Mouse (Mus musculus) spleen, postnatal 4 days (tissue): ENCODE measurements around the gene Dnah14.

Experiments
- DNase-seq, 2 experiments: peaks; one replicate each; pipeline ENCODE4 v3.0.0; 2022; ENCODE audit warnings: low spot score in 2 of 2

Dnah14 gene

GRCm38 (mm10) chr1:181599376-181599775, 23.0 kb downstream of the Dnah14 start:
- DNase-seq, result no peak

DNA sequence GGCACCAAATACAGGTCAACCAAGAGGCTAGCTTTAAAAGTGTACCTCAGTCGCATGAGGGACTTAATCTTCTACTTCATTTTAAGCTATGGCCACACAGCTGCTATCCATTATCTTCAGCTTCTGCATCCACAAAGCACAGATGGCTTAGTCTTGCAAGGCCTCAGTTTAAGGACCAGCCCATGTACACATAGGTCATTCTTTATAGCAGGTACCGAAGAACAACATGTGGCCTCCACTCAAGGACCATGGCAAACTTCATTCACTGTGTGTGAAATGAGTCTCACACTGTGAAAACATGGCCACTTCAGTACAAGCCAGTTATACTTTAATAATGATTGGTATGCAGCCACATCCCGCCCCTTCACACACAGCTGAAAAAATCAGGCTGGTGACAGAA, 34.8 kb downstream of the Dnah14 start:
- DNase-seq, result no peak

GRCm38 (mm10) chr1:181615866-181616491, 39.6 kb downstream of the Dnah14 start:
- DNase-seq, result peak; percentile 49 to 73

DNA sequence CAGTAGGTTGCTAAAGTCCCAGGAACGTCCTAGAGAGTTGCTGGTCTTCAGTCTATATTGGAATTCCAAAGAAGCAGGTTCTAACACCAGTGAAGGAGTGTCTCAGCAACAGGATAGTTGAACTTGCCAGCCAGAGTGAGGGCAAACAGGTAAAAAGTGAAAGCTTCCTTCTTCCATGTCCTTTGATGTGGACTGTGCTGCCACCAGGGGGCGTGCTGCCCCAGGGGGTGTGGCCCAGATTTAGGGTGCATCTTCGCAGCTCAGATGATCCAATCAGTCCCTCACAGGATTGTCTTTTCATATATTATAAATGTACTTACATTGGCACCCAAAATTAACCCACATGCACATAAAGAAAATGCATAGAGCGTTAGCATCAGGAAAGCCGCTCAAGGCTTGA, 41.0 kb downstream of the Dnah14 start:
- DNase-seq, result peak in 1 of 2 experiments; percentile 74

DNA sequence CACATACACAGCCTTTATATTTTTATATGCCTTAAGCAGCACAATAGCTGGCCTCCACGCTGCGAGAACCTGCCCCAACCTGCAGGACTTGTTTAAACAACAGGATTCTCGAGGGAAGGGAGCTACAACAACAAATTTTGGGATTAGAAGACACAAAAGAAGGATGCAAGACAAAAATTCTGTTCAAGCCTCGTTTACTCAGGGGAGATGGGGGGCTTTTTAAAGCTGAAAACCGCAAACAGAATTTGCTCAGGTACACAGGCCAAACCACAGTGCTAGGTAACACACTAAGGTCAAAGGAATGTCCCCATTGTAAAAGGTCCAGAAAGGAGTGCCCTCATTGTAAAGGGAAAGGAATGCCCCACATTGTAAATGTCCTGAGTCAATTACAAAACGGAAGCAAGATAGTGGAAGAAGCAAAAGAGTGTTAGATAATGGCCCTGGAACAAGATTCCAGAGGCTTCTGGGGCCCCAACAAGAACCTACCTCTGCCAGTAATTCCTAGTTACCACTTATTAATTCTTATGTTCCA, 46.9 kb downstream of the Dnah14 start:
- no peak for DNase-seq

DNA sequence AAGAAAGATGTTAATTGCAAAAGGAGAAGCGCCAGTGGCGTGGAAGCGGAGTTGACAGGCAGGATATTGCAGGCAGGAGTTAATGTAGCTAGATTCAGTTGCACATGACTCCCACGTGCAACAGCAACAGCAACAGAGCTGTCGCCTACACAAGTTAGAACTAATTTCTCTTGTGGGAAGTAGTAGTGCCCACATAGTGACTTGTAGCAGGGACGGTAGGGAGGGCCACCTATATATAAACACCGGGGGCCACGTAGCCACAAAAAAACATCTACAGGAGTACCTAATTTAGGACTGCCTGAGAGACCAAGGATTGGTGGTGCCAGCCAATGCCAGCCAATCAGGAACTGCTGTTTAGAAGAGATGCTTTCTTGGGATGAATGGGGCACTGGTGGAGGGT, 48.5 kb downstream of the Dnah14 start:
- no peak for DNase-seq

- DNase-seq, result peak in 1 of 2 experiments; percentile 49
These were observed 51.9 kb downstream of the Dnah14 start for GRCm38 (mm10) chr1:181628276-181628675.

DNA sequence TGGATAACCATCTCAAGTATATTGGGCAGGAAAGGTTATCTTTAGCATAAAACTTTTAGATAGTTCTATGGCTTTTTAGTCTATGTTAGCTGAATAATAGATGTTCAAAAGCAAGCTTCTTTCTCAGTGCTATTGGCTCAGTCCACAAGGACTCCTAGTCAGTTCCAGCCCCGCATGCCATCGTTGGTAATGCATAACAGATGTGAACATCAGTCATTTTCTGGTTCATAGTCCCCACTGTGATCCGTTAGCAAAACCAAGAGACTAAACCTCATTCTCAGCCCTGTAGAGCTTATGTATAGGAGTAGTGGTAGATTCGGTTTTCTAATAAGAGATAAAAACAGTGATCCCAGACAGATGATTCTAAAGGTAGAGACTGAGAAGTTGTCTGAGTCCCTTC, 55.0 kb downstream of the Dnah14 start:
- peak in 1 of 2 experiments; percentile 31 for DNase-seq

GRCm38 (mm10) chr1:181637997-181638713, 61.8 kb downstream of the Dnah14 start:
- DNase-seq, result no peak

GRCm38 (mm10) chr1:181640383-181640782, 64.0 kb downstream of the Dnah14 start:
- DNase-seq, result no peak

GRCm38 (mm10) chr1:181647467-181647866, 71.1 kb downstream of the Dnah14 start:
- DNase-seq, result no peak

DNA sequence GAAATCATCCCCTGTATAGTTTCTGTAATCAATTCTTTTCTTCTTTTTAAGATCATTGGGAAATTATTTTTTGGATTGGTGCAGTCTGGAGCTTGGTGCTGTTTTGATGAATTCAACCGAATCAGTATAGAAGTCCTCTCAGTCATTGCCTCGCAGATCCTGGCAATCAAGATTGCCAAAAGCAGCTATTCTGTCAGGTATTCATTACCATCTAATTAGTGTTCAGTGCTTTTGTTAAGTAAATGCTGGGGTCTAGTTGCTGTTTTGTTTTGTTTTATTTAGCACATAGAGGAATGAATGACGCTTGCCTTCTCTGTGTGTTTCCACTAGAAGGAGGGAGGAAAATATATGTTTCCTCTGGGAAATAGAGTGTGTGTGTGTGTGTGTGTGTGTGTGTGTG, 77.1 kb downstream of the Dnah14 start:
- DNase-seq, result no peak

GRCm38 (mm10) chr1:181656421-181656820, 80.1 kb downstream of the Dnah14 start:
- DNase-seq, result no peak

DNA sequence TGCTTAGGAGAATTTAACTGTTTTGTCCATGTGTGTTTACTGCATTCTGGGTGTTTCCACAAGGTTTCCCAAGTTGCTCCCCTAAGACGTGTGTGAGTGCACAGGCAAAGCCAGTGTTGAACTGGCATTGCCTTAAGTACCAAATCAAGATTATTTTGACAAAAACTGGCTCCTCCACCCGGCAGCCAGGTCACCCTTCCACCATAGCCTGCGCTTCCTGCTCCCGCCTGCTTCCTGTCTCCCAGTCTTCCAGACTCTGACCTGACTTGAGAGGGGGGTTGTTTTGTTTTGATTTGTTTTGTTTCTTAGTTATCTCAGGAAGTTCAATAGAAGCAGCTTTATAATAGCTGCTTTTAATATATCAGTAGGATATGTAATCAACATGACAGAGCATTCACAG, 90.4 kb downstream of the Dnah14 start:
- no peak for DNase-seq

DNA sequence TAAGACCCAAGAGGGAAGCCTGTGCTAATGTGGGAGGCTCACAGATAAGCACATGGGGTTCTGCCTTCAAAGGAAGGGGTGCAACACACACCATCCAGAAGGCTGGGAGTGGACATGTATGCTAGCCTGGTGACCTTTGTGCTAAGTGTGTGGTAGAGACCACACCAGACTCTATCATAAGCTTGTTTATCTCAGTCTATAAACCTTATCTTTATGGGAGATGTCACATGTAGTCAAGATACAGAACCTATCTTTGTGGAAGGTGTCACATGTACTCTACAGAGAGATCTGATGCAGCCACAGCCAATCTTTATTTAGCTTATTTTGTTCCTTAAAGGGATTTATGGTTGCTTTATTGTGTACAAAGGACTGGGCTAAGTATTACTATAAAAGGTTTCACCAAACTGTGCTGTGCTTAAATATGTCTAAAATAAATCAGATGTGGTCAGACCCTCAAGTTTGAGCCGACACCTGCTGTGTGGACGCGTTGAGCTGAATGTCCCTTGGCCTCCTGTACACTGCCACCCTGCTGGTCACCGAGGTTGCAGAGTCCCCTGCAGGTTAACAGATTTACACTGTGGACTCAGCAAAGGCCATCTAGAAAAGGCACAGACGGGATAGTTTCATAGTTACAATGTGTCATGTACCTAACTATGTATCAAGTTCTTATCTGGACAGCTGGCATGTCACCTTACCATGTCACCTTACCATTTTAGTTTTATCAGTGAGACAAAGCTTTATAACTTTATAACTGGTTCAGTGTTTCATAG, 118.6 kb downstream of the Dnah14 start:
- DNase-seq, result no peak

- DNase-seq, result no peak
These were observed 152.3 kb downstream of the Dnah14 start for GRCm38 (mm10) chr1:181728707-181729106.

- no peak for DNase-seq
These were observed 157.2 kb downstream of the Dnah14 start for GRCm38 (mm10) chr1:181733517-181733916.

DNA sequence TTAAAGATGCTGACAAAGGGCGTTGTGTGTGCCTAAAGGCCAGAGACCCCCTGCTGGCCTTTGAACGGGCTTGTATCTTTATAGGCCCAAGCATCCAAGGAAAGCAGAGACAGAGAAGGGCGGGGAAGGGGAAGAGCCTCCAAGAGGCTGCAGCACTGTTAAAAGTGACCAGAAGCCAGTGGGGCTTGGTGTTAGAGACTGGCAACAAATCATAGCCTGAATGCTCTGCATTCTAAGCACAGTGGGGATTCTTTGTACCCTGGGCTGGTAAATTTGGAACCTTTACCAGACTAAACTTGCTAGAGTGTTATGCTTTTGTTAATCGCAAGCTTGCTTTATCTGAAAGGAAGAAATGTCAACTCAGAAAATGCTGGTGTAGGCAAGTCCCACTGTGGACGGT, 163.9 kb downstream of the Dnah14 start:
- DNase-seq, result no peak

GRCm38 (mm10) chr1:181742251-181742885, 166.0 kb downstream of the Dnah14 start:
- DNase-seq, result no peak

DNA sequence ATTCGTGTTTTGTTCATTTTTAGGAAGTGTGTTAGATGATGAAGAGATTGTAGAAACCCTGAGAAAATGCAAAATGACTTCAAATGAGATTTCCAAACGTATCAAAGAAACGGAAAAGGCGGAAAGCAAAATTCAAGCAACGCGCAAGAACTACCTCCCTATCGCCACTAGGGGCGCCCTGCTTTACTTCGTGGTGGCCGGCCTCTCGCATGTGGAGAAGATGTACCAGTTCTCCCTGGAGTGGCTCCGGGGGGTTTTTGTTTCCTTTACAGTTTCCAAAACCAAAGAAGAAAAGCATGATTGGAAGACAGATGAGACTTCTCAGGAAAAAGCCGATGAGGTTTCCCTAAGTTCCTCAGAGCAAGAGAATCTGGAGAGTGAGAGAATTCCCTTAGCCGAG, 193.0 kb downstream of the Dnah14 start:
- no peak for DNase-seq

DNA sequence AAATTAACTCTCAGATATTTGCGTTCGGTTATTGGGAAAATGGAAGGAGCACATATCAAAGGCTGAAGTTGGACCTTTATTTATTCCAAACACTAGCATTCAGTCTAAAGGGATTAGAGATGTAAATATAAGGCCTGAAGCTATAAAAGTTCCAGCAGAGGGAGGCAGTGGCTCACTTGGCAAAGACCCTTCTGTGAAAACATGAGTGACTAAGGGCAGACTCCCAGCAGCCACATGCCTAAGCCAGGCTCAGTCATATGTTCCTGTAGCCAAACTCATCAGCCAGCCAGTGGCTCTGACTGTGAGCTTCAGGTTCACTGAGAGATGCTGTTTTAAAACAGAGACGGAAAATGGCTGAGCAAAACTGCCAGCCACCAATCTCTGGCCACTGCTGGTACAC, 195.5 kb downstream of the Dnah14 start:
- DNase-seq, result no peak

DNA sequence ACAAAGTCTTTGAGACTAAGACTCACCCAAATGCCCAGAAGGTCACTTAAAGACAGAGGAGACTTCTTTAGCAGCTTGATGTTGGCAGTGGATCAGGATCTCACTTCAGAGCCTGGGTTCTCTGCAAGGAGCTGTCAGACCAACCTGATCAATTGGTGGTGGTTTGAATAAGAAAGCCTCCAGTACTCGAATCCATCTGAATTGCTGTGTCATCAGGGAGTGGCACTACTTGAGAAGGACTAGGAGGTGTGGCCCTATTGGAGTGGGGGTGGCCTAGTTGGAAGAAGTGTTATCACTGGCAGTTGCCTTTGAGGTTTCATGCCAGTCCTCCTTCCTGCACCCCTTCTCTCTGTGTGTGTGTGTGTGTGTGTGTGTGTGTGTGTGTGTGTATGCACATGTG, 200.2 kb downstream of the Dnah14 start:
- DNase-seq, result no peak
